Mouse (Mus musculus): ENCODE measurements at regions not wholly inside any gene's neighbourhood (a gene's known extent, or its start where the extent isn't known, plus 50 kb on each side); places are given as distances from the start of the nearest gene placed in this dataset.

GRCm38 (mm10) chr14:111971857-111972256 is 297.0 kb downstream of the Slitrk5 start:
- no peak for DNase-seq (ENCODE audit: low read depth, low spot score)

GRCm38 (mm10) chr14:111995809-111996458 is 321.0 kb downstream of the Slitrk5 start:
- peak; percentile 21 for DNase-seq (ENCODE audit: low read depth, low spot score)

- DNase-seq (ENCODE audit: low read depth, low spot score) = no peak
Measured at GRCm38 (mm10) chr14:112002146-112002545, 327.2 kb downstream of the Slitrk5 start.

GRCm38 (mm10) chr14:112002881-112003280 is 328.0 kb downstream of the Slitrk5 start:
- DNase-seq (ENCODE audit: low read depth, low spot score) = peak; percentile 6

GRCm38 (mm10) chr14:112008651-112009050 is 333.8 kb downstream of the Slitrk5 start:
- DNase-seq (ENCODE audit: low read depth, low spot score) = no peak

GRCm38 (mm10) chr14:112029331-112029730 is 354.4 kb downstream of the Slitrk5 start:
- DNase-seq (ENCODE audit: low read depth, low spot score) = peak; percentile 88

- no peak for DNase-seq (ENCODE audit: low read depth, low spot score)
Measured at GRCm38 (mm10) chr14:112075071-112075470, 400.2 kb downstream of the Slitrk5 start.

Data from telencephalon, adult 2 months (tissue).